Mouse (Mus musculus): ENCODE data around the gene Itgad.

Gene Itgad

GRCm38 (mm10) chr7:128244410-128245025 lies 90.3 kb downstream of the Itgad start:
- no peak for DNase-seq (ENCODE audit: low read depth, low spot score)

DNA sequence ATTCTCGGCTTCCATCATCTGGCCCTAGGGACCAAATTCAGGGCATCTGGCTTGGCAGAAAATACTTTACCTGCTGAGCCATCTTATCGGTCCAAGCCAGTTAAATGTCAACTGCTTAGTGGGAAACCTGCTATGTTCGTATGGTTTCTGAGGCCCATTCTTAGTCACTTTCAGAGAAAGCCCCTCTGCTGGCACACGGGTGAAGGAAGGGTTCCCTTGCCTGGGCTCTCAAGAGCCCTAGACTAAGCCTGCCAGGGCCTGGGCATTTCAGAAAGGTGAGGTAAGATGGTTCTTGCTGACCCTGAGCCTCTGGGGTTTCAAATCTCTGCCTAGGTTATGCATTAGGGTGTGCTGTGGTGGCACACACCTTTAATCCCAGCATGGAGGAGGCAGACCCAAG lies 91.4 kb downstream of the Itgad start:
- no peak for DNase-seq (ENCODE audit: low read depth, low spot score)

GRCm38 (mm10) chr7:128246496-128247391 lies 92.6 kb downstream of the Itgad start, which contains the start of gene Tgfb1i1:
TSS of gene Tgfb1i1 (plus strand) at chr7:128246812.
- peak; percentile 32 for DNase-seq (ENCODE audit: low read depth, low spot score)

GRCm38 (mm10) chr7:128247443-128247842 lies 93.3 kb downstream of the Itgad start:
- peak; percentile 79 for DNase-seq (ENCODE audit: low read depth, low spot score)

- no peak for DNase-seq (ENCODE audit: low read depth, low spot score)
Observed at GRCm38 (mm10) chr7:128248081-128249042, 94.2 kb downstream of the Itgad start.

GRCm38 (mm10) chr7:128249998-128250397 lies 95.8 kb downstream of the Itgad start:
- no peak for DNase-seq (ENCODE audit: low read depth, low spot score)

GRCm38 (mm10) chr7:128251946-128252345 lies 97.8 kb downstream of the Itgad start:
- no peak for DNase-seq (ENCODE audit: low read depth, low spot score)

DNA sequence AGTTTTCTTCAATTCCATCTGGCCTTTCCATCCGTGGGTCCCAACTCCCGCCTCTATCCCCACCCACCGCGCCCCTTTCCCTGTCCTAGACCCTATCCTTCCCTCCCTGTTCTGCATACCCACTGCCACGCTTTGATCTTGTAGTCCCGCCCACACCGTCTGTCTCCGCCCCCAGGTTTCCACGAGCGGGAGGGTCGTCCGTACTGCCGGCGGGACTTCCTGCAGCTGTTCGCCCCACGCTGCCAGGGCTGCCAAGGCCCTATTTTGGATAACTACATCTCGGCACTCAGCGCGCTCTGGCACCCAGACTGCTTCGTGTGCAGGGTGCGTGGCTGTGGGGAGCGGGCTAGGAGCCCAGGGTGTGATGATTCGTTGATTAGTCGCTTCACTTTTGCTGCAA lies 98.4 kb downstream of the Itgad start:
- DNase-seq (ENCODE audit: low read depth, low spot score) = peak; percentile 44

GRCm38 (mm10) chr7:128254978-128255377 lies 100.8 kb downstream of the Itgad start:
- DNase-seq (ENCODE audit: low read depth, low spot score) = no peak

- DNase-seq (ENCODE audit: low read depth, low spot score) = no peak
Observed at GRCm38 (mm10) chr7:128255757-128256156, 101.6 kb downstream of the Itgad start.

GRCm38 (mm10) chr7:128256783-128257334 lies 102.7 kb downstream of the Itgad start:
- DNase-seq (ENCODE audit: low read depth, low spot score) = no peak

GRCm38 (mm10) chr7:128265411-128265810 lies 111.2 kb downstream of the Itgad start, which contains the start of gene Slc5a2:
TSS of gene Slc5a2 (plus strand) at chr7:128265657.
- DNase-seq (ENCODE audit: low read depth, low spot score) = no peak

DNA sequence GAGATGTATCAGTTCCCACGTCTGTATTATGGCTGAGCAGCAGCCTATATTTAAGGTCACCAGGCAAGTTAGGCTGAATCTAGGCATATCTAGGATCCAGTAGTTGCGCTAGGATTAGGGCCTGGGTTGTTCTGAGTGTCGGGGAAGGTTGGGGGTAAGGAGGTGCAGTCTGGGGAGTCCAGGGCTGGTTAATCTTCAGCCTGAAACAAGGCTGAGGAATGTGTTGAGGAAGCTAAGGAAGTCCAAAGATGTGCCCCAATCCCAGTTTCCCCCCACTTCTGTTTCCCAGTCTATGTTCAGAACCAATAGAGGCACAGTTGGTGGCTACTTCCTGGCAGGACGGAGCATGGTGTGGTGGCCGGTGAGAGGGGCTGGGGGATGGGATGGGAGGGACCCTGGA lies 111.9 kb downstream of the Itgad start:
- no peak for DNase-seq (ENCODE audit: low read depth, low spot score)

- DNase-seq (ENCODE audit: low read depth, low spot score) = no peak
Observed at GRCm38 (mm10) chr7:128267391-128267790, 113.2 kb downstream of the Itgad start.

- no peak for DNase-seq (ENCODE audit: low read depth, low spot score)
Observed at GRCm38 (mm10) chr7:128267813-128268212, 113.6 kb downstream of the Itgad start.

- DNase-seq (ENCODE audit: low read depth, low spot score) = no peak
Observed at GRCm38 (mm10) chr7:128270431-128270850, 116.3 kb downstream of the Itgad start.

DNA sequence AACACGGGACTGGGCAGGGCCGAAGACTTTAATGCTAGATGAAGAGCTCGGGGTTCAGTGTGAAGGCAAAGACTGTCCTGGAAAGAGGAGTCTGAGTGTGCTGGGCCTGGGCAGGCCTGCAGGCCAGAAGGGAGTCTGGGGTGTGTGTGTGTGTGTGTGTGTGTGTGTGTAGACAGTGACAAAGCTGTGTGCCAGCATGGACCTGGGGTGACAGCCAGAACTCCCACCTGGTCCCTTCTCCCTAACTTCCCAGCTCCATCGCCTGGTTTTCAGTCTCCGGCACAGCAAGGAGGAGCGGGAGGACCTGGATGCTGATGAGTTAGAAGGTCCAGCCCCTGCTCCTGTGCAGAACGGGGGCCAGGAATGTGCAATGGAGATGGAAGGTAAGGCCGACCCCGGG lies 117.3 kb downstream of the Itgad start:
- DNase-seq (ENCODE audit: low read depth, low spot score) = no peak

All from embryo, embryonic 11.5 days (tissue).